Mouse (Mus musculus) hindbrain, embryonic 13.5 days (tissue): ENCODE measurements around the gene Pelo. TPM values are rescaled to one million over a fixed set of nuclear protein-coding genes. Genes with fewer than 3 reads are reported as not detected.

Experiments
- ATAC-seq: fragments of 200-750 bp; cut with Nextera tagmentation; 2 replicates; pipeline ENCODE4 v1.8.0; 2017; ENCODE audit warnings: moderate TSS enrichment; ENCODE audit not compliant: low FRiP score
- H3K27ac ChIP-seq: fragments of 300-500 bp; sonication (generic); 2 replicates; pipeline ENCODE4 v1.5.1; 2015; ENCODE audit warnings: inconsistent platforms, mild to moderate bottlenecking, moderate library complexity
- H3K27me3 ChIP-seq: fragments of 300-500 bp; sonication (generic); 2 replicates; pipeline ENCODE4 v1.6.1; 2015; ENCODE audit warnings: mild to moderate bottlenecking, inconsistent platforms
- H3K36me3 ChIP-seq: fragments of 300-500 bp; sonication (generic); 2 replicates; pipeline ENCODE4 v1.6.1; 2015; ENCODE audit warnings: mild to moderate bottlenecking, inconsistent platforms
- H3K4me1 ChIP-seq: fragments of 300-500 bp; sonication (generic); replicated peaks from 2 replicates; pipeline ENCODE4 v1.6.1; 2015; ENCODE audit warnings: inconsistent platforms
- H3K4me2 ChIP-seq: fragments of 300-500 bp; sonication (generic); 2 replicates; pipeline ENCODE4 v1.6.1; 2015; ENCODE audit warnings: inconsistent platforms, mild to moderate bottlenecking, moderate library complexity
- H3K4me3 ChIP-seq: fragments of 300-500 bp; sonication (generic); 2 replicates; pipeline ENCODE4 v1.5.1; 2015; ENCODE audit warnings: mild to moderate bottlenecking, inconsistent platforms
- H3K9ac ChIP-seq: fragments of 300-500 bp; sonication (generic); 2 replicates; pipeline ENCODE4 v1.6.1; 2015; ENCODE audit warnings: mild to moderate bottlenecking, inconsistent platforms
- H3K9me3 ChIP-seq: fragments of 300-500 bp; sonication (generic); 2 replicates; pipeline ENCODE4 v1.6.1; 2016; ENCODE audit warnings: inconsistent platforms
- WGBS: fragments of 180-500 bp; shearing (Covaris S2); methylation state at CpG from one replicate; pipeline ENCODE4 v1.1.7; 2015; 5-methylcytosine and 5-hydroxymethylcytosine counted together
- polyA plus RNA-seq: library from polyadenylated mRNA; unstranded; fragments of >200 nt; fragmentation: Nextera tagmentation; extraction: Ambion mirVana; gene quantifications from 2 replicates; pipeline ENCODE4 v1.2.1, GENCODE M21; 2015

Pelo gene
- polyA plus RNA-seq, 1 experiment from 2014 or later: 3.9 TPM

- peaks cover 18% of the 10 kb centered on the region for H3K36me3 ChIP-seq
- H3K27ac ChIP-seq: 0 out of 2 replicates have a peak overlapping the region, but pooled peaks have one; percentile 75
- no peaks in the 10 kb centered on the region for H3K9me3 ChIP-seq
- H3K4me2 ChIP-seq: peak overlapping the region; percentile 98
- no peak for ATAC-seq
- H3K4me1 ChIP-seq: peaks cover 24% of the 10 kb centered on the region
- peak overlapping the region; percentile 65 for H3K4me3 ChIP-seq
- peak overlapping the region; percentile 83; the same call in 1 of the 2 replicates for H3K9ac ChIP-seq
- 52% methylated on average over 9 of the region's 9 CpGs for WGBS
- no peaks in the 10 kb centered on the region for H3K27me3 ChIP-seq
These were observed 1.0 kb upstream of the Pelo start for GRCm38 (mm10) chr13:115090977-115091445.

- Histone ChIP-seq H3K27me3 (no peaks in the 10 kb centered on the region), H3K4me2 (peak overlapping the region; percentile 98), H3K36me3 (peaks cover 23% of the 10 kb centered on the region), H3K27ac (no peak overlapping the region), H3K9ac (peak overlapping the region; percentile 83), H3K9me3 (no peaks in the 10 kb centered on the region), H3K4me3 (peak overlapping the region; percentile 65), H3K4me1 (peaks cover 24% of the 10 kb centered on the region)
- 10% methylated on average over 33 of the region's 35 CpGs for whole genome bisulfite sequencing
- ATAC-seq: peak; percentile 82
These were observed 476 bp downstream of the Pelo start for GRCm38 (mm10) chr13:115089395-115090025.

GRCm38 (mm10) chr13:115089020-115089394 is 979 bp downstream of the Pelo start:
- 68% methylated on average over 11 of the region's 11 CpGs for WGBS
- H3K4me3 ChIP-seq: peak overlapping the region; percentile 65
- H3K4me1 ChIP-seq: peaks cover 24% of the 10 kb centered on the region
- no peak for ATAC-seq
- H3K9ac ChIP-seq: peak overlapping the region; percentile 83
- no peaks in the 10 kb centered on the region for H3K27me3 ChIP-seq
- H3K27ac ChIP-seq: no peak overlapping the region
- peaks cover 23% of the 10 kb centered on the region for H3K36me3 ChIP-seq
- H3K9me3 ChIP-seq: no peaks in the 10 kb centered on the region
- peak overlapping the region; percentile 98 for H3K4me2 ChIP-seq

GRCm38 (mm10) chr13:115085974-115086373 is 4.0 kb downstream of the Pelo start:
- H3K4me3 ChIP-seq: no peak overlapping the region
- no peak for ATAC-seq
- H3K4me1 ChIP-seq: peaks cover 24% of the 10 kb centered on the region
- no peak overlapping the region for H3K4me2 ChIP-seq
- no peak overlapping the region for H3K9ac ChIP-seq
- H3K9me3 ChIP-seq: no peaks in the 10 kb centered on the region
- H3K27me3 ChIP-seq: no peaks in the 10 kb centered on the region
- peaks cover 23% of the 10 kb centered on the region for H3K36me3 ChIP-seq
- 88% methylated on average over 6 of the region's 6 CpGs for WGBS
- H3K27ac ChIP-seq: no peak overlapping the region

GRCm38 (mm10) chr13:115082339-115082738 is 7.6 kb downstream of the Pelo start:
- no peak overlapping the region for H3K27ac ChIP-seq
- ATAC-seq: no peak
- no peak overlapping the region for H3K4me2 ChIP-seq
- H3K4me1 ChIP-seq: peaks cover 6% of the 10 kb centered on the region; the same call in 1 of the 2 replicates
- no peaks in the 10 kb centered on the region for H3K9me3 ChIP-seq
- no peaks in the 10 kb centered on the region for H3K27me3 ChIP-seq
- no peak overlapping the region for H3K9ac ChIP-seq
- WGBS: 92% methylated on average over 7 of the region's 7 CpGs
- H3K36me3 ChIP-seq: peaks cover 14% of the 10 kb centered on the region
- no peak overlapping the region for H3K4me3 ChIP-seq

GRCm38 (mm10) chr13:115079996-115080585 is 9.9 kb downstream of the Pelo start:
- H3K4me3 ChIP-seq: no peak overlapping the region
- no peak overlapping the region for H3K9ac ChIP-seq
- H3K4me2 ChIP-seq: no peak overlapping the region
- no peak overlapping the region for H3K27ac ChIP-seq
- no peak for ATAC-seq
- H3K27me3 ChIP-seq: no peaks in the 10 kb centered on the region
- 92% methylated on average over 3 of the region's 3 CpGs for WGBS
- H3K4me1 ChIP-seq: no peaks in the 10 kb centered on the region
- H3K36me3 ChIP-seq: no peaks in the 10 kb centered on the region
- no peaks in the 10 kb centered on the region for H3K9me3 ChIP-seq

GRCm38 (mm10) chr13:115078997-115079685 is 10.8 kb downstream of the Pelo start:
- Histone ChIP-seq H3K36me3 (no peaks in the 10 kb centered on the region), H3K4me3 (no peak overlapping the region), H3K27me3 (no peaks in the 10 kb centered on the region), H3K9ac (no peak overlapping the region), H3K9me3 (no peaks in the 10 kb centered on the region), H3K4me1 (no peaks in the 10 kb centered on the region), H3K4me2 (no peak overlapping the region), H3K27ac (no peak overlapping the region)
- 91% methylated on average over 6 of the region's 6 CpGs for WGBS
- ATAC-seq: no peak

GRCm38 (mm10) chr13:115077346-115078134 is 12.4 kb downstream of the Pelo start:
- Histone ChIP-seq H3K27me3 (no peaks in the 10 kb centered on the region), H3K4me1 (no peaks in the 10 kb centered on the region), H3K4me2 (no peak overlapping the region), H3K9ac (no peak overlapping the region), H3K9me3 (no peaks in the 10 kb centered on the region), H3K36me3 (no peaks in the 10 kb centered on the region), H3K4me3 (no peak overlapping the region), H3K27ac (no peak overlapping the region)
- no peak for ATAC-seq
- WGBS: 86% methylated on average over 9 of the region's 9 CpGs

GRCm38 (mm10) chr13:115072386-115072785 is 17.6 kb downstream of the Pelo start:
- Histone ChIP-seq H3K36me3 (no peaks in the 10 kb centered on the region), H3K4me3 (no peak overlapping the region), H3K9ac (no peak overlapping the region), H3K27ac (no peak overlapping the region), H3K4me1 (no peaks in the 10 kb centered on the region), H3K4me2 (no peak overlapping the region), H3K9me3 (no peaks in the 10 kb centered on the region), H3K27me3 (no peaks in the 10 kb centered on the region)
- WGBS: 96% methylated on average over 6 of the region's 6 CpGs
- no peak for ATAC-seq

- no peak for ATAC-seq
- Histone ChIP-seq H3K9me3 (no peaks in the 10 kb centered on the region), H3K4me2 (no peak overlapping the region), H3K9ac (no peak overlapping the region), H3K27ac (no peak overlapping the region), H3K4me1 (no peaks in the 10 kb centered on the region), H3K4me3 (no peak overlapping the region), H3K36me3 (no peaks in the 10 kb centered on the region), H3K27me3 (no peaks in the 10 kb centered on the region)
- 80% methylated on average over 3 of the region's 3 CpGs for WGBS
These were observed 18.6 kb downstream of the Pelo start for GRCm38 (mm10) chr13:115071431-115071830.

GRCm38 (mm10) chr13:115067968-115068330 is 22.0 kb downstream of the Pelo start:
- Histone ChIP-seq H3K36me3 (no peaks in the 10 kb centered on the region), H3K4me2 (no peak overlapping the region), H3K9ac (no peak overlapping the region), H3K4me3 (no peak overlapping the region), H3K27ac (no peak overlapping the region), H3K9me3 (no peaks in the 10 kb centered on the region), H3K27me3 (no peaks in the 10 kb centered on the region), H3K4me1 (no peaks in the 10 kb centered on the region)
- no peak for ATAC-seq
- 88% methylated on average over 1 of the region's 1 CpGs for WGBS

GRCm38 (mm10) chr13:115067324-115067967 is 22.5 kb downstream of the Pelo start:
- Histone ChIP-seq H3K4me2 (no peak overlapping the region), H3K27ac (no peak overlapping the region), H3K4me1 (no peaks in the 10 kb centered on the region), H3K36me3 (no peaks in the 10 kb centered on the region), H3K9me3 (no peaks in the 10 kb centered on the region), H3K27me3 (no peaks in the 10 kb centered on the region), H3K9ac (no peak overlapping the region), H3K4me3 (no peak overlapping the region)
- WGBS: 76% methylated on average over 4 of the region's 4 CpGs
- no peak for ATAC-seq
